Mouse (Mus musculus): Measurements from ENCODE around the gene Gm9936.
"Not testable (repeated sequence)": the region's sequence is repeated elsewhere in the genome, so short reads cannot be mapped to it uniquely, and the experiment has no call there.

Gm9936 gene

DNA sequence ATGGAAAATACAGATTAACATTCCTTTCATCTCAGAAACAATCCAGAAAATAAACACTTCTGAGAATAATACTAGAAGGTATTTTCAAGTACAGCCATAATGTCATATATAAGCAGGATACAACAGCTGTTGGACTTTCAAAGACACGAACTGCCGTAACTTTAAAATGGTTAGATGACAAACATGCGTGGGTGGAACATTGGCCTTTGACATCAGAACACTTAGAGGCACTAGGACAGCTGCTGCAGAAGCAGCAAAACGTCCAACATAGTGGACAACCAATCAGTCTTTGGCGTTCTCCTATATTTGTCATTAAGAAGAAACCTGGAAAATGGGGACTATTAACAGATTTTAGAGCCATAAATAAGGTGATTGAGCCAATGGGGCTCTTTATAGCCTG lies 18.0 kb downstream of the Gm9936 start:
- DNase-seq (ENCODE audit: low spot score in 2 of 2): not testable (repeated sequence)

GRCm38 (mm10) chr5:114836886-114837285 lies 21.6 kb downstream of the Gm9936 start:
- DNase-seq (ENCODE audit: low spot score in 2 of 2): no peak

GRCm38 (mm10) chr5:114829740-114830139 lies 28.7 kb downstream of the Gm9936 start:
- DNase-seq (ENCODE audit: low spot score in 2 of 2): no peak

DNA sequence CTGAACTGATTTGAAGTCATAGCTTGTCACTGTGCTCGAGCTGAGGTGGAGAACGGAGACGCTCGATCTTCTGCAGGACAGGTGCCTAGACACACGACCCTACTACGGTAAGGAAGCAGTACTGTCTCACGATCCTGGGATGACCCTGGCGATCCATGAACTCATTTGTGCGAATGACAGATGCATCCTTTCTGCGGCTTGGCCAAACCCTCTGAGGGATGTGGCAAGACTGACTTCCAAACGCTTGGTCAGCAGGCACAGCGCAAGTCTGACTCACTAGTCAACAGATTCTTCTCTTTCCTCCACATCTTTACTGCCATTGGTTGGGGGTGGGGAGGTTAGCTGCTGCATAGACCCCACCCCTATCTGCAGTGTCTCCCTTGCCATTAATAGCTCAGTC lies 31.1 kb downstream of the Gm9936 start:
- DNase-seq (ENCODE audit: low spot score in 2 of 2): no peak

- no peak for DNase-seq (ENCODE audit: low spot score in 2 of 2)
Measured at GRCm38 (mm10) chr5:114825978-114826691, 32.3 kb downstream of the Gm9936 start.

- DNase-seq (ENCODE audit: low spot score in 2 of 2): no peak
Measured at GRCm38 (mm10) chr5:114824197-114824596, 34.3 kb downstream of the Gm9936 start.

DNA sequence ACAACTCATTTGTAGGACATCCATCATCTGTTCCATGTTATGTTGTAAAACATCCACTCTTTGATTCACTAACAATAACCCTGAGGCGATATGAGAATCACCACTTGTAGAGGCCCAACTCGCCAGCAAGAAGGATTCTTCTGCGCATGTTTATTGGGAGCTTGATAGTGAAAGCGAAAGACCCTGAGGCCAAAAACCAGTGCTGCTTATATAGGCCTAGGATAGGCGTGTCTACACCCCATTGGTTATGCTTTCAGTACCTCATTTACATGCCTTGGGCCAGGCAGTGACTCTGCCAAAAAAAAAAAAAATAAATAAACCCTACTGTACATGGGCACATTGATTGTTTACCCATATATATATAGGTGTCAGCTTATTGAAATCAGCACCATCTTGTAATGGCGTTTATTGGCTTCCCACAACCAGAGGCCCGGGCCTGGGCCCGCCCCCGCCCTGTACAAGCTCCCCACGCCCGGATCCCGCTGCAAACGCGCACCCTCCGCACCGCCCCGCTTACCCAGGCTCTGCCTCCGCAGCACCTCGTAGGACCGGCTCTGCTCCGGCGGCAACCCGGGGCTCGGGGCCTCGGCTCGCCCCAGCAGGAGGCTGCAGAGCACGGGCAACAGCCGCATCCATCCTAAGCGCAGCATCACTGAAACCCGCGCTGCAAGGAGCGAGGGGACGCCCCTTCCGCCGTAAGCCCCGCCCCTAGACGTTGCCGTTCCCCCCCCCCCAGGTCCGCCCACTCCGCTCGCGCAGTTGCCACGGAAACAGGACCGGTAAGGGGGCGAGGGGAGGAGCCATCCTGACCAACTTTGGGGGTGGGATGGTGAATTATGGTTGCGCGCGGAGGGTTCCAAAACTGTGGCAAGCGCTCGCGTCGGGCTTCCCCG lies 35.4 kb downstream of the Gm9936 start, which contains the start of gene 1500011B03Rik:
Gene 1500011B03Rik, minus strand, starts transcription at position 673 of the 893 bp plus-strand sequence.
- peak; percentile 69 to 75 for DNase-seq (ENCODE audit: low spot score in 2 of 2)

- no peak for DNase-seq (ENCODE audit: low spot score in 2 of 2)
Measured at GRCm38 (mm10) chr5:114818124-114818523, 40.4 kb downstream of the Gm9936 start.

DNA sequence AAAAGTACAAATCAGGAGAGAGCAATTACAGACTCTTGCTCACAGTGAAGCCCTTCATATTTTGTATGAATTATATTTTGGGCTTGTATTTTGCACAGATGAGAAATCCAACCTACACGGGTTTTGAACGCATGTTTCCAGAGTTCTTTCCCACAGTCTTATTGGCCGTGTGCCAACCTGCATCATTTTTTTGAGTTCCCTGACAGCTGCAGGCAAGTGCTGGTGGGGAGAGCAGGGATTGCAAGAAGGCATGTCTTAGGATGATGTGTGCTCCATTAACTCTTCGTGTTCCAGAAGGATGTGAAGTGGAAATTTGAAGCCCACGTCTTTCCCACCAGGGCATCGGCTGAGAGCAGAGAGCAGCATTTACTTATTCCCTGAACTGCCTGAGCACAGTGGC lies 41.9 kb downstream of the Gm9936 start:
- no peak for DNase-seq (ENCODE audit: low spot score in 2 of 2)

- peak; percentile 88 to 91 for DNase-seq (ENCODE audit: low spot score in 2 of 2)
Measured at GRCm38 (mm10) chr5:114813525-114814181, 44.8 kb downstream of the Gm9936 start.

GRCm38 (mm10) chr5:114809826-114810225 lies 48.7 kb downstream of the Gm9936 start:
- no peak for DNase-seq (ENCODE audit: low spot score in 2 of 2)

- no peak for DNase-seq (ENCODE audit: low spot score in 2 of 2)
Measured at GRCm38 (mm10) chr5:114809181-114809756, 49.2 kb downstream of the Gm9936 start.

DNA sequence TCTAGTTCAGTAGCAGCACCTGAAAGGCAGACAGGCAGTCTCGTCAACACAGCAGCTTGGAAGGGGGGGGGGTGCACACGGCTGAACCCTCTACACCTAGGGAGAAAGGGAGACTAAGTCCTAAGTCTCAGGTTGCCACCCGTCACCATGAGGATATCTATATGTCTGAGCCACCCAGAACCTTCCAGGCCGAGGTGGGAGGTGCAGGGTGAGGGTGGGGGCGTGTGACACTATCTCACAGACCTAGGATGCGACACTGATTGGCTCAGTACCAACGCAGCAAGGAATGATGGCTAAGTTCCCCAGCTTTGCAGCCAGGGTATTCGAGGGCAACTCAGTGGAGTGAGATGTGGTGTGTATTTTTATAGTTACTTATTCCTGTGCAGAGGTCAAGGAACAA lies 50.1 kb downstream of the Gm9936 start:
- no peak for DNase-seq (ENCODE audit: low spot score in 2 of 2)

DNA sequence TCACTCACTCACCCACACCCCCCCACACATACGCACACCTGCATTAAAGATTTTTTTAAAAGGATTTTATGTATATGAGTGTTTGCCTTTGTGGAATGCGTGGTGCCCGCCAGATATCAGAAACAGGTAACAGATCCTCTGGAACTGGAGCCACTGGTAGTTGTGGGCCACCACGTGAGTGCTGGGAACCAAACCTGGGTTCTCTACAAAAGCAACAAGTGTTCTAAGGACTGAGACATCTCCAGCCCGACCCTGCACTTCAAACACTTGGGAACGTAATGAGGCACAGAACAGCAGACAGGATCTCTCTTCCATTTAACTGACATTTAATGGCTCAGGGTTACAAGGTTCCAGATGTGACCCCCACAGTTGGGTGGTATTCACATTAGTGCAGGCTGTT lies 50.6 kb downstream of the Gm9936 start:
- no peak for DNase-seq (ENCODE audit: low spot score in 2 of 2)

- no peak for DNase-seq (ENCODE audit: low spot score in 2 of 2)
Measured at GRCm38 (mm10) chr5:114807468-114807867, 51.0 kb downstream of the Gm9936 start.

DNA sequence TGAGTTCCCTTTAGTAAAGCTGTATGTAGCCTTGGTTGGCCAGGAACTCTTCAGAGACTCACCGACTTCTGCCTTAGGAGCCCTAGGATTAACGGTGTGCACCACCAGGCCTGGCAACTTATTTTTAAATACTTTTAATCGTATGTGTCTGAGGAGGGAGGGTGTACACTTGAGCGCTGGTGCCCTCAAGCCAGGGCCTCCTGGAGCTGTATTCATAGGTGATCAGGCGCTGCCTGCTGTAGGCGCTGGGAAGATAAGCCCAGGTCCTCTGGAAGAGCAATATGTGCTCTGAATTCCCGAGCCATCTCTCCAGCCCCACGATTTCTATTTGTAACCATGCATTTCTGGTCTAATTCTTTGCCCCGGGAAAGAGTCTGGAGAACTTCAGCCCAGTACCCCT lies 51.4 kb downstream of the Gm9936 start:
- no peak for DNase-seq (ENCODE audit: low spot score in 2 of 2)

DNA sequence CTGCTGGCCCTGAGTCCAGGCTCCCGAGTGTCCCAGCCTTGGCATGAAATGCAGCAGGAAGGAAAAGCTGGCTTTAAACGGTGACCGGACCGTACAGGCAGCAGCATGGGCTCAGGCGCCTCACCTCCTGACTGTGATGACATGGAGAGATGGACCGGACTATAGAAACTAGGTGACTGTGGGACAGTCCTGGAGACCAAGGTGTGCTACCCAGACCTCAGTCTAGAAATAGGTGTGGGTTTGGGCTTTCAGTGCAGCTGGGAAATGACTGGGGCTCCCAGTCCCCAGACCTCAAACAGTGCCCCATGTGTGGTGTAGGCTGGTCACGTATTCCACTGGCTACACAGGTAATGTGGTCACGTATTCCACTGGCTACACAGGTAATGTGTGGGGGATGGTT lies 51.8 kb downstream of the Gm9936 start:
- DNase-seq (ENCODE audit: low spot score in 2 of 2): no peak

Data from right cerebral cortex, postnatal 36 days (tissue).